Mouse (Mus musculus) hindbrain, embryonic 14.5 days (tissue): ENCODE measurements at regions not wholly inside any gene's neighbourhood (a gene's known extent, or its start where the extent isn't known, plus 50 kb on each side); places are given as distances from the start of the nearest gene placed in this dataset.

ENCODE experiments used
- ATAC-seq: fragments of 200-750 bp; cut with Nextera tagmentation; 2 replicates; pipeline ENCODE4 v1.8.0; 2017; ENCODE audit warnings: moderate number of reproducible peaks, mild to moderate bottlenecking, moderate TSS enrichment, moderate library complexity; ENCODE audit not compliant: low FRiP score
- DNase-seq: peaks from one replicate; pipeline ENCODE4 v3.0.0-alpha.2; 2015; ENCODE audit warnings: low spot score
- H3K27ac ChIP-seq: fragments of 300-500 bp; sonication (generic); 2 replicates; pipeline ENCODE4 v1.5.1; 2014; ENCODE audit warnings: mild to moderate bottlenecking, moderate library complexity
- H3K27me3 ChIP-seq: fragments of 300-500 bp; sonication (generic); 2 replicates; pipeline ENCODE4 v1.6.1; 2014; ENCODE audit warnings: mild to moderate bottlenecking, low read length, mixed read lengths; ENCODE audit not compliant: control insufficient read depth, insufficient read depth
- H3K36me3 ChIP-seq: fragments of 300-500 bp; sonication (generic); replicated peaks from 2 replicates; pipeline ENCODE4 v1.6.1; 2014; ENCODE audit not compliant: control insufficient read depth, insufficient read depth
- H3K4me1 ChIP-seq: fragments of 300-500 bp; sonication (generic); replicated peaks from 2 replicates; pipeline ENCODE4 v1.6.1; 2014; ENCODE audit warnings: antibody characterized with exemption, low read length, mixed read lengths; ENCODE audit not compliant: control insufficient read depth, insufficient read depth
- H3K4me2 ChIP-seq: fragments of 300-500 bp; sonication (generic); replicated peaks from 2 replicates; pipeline ENCODE4 v1.6.1; 2014; ENCODE audit warnings: mild to moderate bottlenecking, moderate library complexity
- H3K4me3 ChIP-seq: fragments of 300-500 bp; sonication (generic); replicated peaks from 2 replicates; pipeline ENCODE4 v1.5.1; 2014; ENCODE audit warnings: mild to moderate bottlenecking, low read length
- H3K9ac ChIP-seq: fragments of 300-500 bp; sonication (generic); 2 replicates; pipeline ENCODE4 v1.6.1; 2014
- H3K9me3 ChIP-seq: fragments of 300-500 bp; sonication (generic); 2 replicates; pipeline ENCODE4 v1.6.1; 2016; ENCODE audit warnings: low read length; ENCODE audit not compliant: control insufficient read depth
- WGBS: fragments of 180-500 bp; shearing (Covaris S2); extraction: QIAGEN DNeasy Blood & Tissue Kit; methylation state at CpG from one replicate; pipeline ENCODE4 v1.1.7; 2014; 5-methylcytosine and 5-hydroxymethylcytosine counted together

DNA sequence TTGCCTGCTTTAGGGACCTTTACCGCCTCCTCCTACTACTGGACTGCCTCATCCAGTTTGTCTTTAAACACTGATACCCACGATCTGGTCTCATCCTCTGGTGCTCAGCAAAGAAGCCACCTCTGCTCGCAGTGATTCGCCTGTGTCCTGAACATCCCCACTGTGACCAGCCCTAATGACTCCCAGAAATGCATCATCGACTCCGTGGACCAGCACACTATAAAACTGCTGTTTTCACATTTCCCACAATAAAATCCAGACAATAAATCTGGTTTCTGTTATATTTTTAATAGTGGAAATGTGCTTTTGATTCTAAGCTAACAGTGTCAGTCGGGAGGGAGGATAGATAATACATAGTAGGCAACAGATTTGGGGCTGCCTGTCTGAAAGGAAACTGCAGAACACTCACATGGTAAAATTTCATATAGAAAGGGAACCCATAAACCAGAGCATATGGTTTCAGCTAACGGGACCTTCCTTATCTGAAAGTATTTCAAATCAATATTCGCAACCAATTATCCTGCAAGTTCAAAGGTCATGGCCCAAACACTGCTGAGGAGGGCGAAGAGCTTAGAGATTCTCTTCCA, 233.7 kb upstream of the Cxadr start:
- Histone ChIP-seq H3K4me2 (no peak overlapping the region), H3K27ac (no peak overlapping the region), H3K4me1 (no peaks in the 10 kb centered on the region), H3K27me3 (no peaks in the 10 kb centered on the region), H3K4me3 (no peak overlapping the region), H3K36me3 (no peaks in the 10 kb centered on the region), H3K9me3 (no peaks in the 10 kb centered on the region), H3K9ac (no peak overlapping the region)
- no peak for ATAC-seq
- no peak for DNase-seq
- WGBS = 81% methylated on average over 10 of the region's 10 CpGs

- ATAC-seq (no peak), DNase-seq (no peak)
- Histone ChIP-seq H3K9ac (no peak overlapping the region), H3K27ac (no peak overlapping the region), H3K4me2 (no peak overlapping the region), H3K4me3 (no peak overlapping the region), H3K27me3 (no peaks in the 10 kb centered on the region), H3K36me3 (no peaks in the 10 kb centered on the region), H3K9me3 (no peaks in the 10 kb centered on the region), H3K4me1 (no peaks in the 10 kb centered on the region)
- WGBS = 92% methylated on average over 6 of the region's 6 CpGs
These were observed 240.8 kb upstream of the Cxadr start for GRCm38 (mm10) chr16:78060516-78060915.

- no peak overlapping the region for H3K4me3 ChIP-seq
- H3K4me2 ChIP-seq = no peak overlapping the region
- H3K9me3 ChIP-seq = no peaks in the 10 kb centered on the region
- no peak for DNase-seq
- 73% methylated on average over 3 of the region's 3 CpGs for WGBS
- no peak overlapping the region for H3K27ac ChIP-seq
- no peaks in the 10 kb centered on the region for H3K4me1 ChIP-seq
- no peaks in the 10 kb centered on the region for H3K27me3 ChIP-seq
- no peak overlapping the region for H3K9ac ChIP-seq
- no peaks in the 10 kb centered on the region for H3K36me3 ChIP-seq
- no peak for ATAC-seq
These were observed 243.7 kb upstream of the Cxadr start for GRCm38 (mm10) chr16:78057549-78057948.

DNA sequence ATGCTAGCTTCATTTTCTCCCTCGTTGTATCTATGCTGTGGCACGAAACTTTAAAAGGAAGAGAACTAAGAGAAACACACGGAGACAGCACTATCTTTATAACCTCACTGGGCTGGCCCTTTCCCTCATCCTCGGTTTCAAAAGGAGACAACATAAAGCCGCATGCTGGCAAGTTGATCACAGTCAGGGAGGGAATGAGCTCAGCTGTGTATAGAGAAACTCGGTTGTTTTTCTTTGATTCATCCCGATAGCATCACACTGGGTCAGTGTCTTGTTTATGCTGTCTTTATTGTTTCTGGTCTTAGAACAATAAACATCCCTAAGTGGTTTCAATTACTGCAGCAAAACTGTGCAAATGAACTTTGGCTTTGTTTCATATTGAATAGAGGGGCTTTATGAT, 249.2 kb upstream of the Cxadr start:
- no peak for ATAC-seq

DNA sequence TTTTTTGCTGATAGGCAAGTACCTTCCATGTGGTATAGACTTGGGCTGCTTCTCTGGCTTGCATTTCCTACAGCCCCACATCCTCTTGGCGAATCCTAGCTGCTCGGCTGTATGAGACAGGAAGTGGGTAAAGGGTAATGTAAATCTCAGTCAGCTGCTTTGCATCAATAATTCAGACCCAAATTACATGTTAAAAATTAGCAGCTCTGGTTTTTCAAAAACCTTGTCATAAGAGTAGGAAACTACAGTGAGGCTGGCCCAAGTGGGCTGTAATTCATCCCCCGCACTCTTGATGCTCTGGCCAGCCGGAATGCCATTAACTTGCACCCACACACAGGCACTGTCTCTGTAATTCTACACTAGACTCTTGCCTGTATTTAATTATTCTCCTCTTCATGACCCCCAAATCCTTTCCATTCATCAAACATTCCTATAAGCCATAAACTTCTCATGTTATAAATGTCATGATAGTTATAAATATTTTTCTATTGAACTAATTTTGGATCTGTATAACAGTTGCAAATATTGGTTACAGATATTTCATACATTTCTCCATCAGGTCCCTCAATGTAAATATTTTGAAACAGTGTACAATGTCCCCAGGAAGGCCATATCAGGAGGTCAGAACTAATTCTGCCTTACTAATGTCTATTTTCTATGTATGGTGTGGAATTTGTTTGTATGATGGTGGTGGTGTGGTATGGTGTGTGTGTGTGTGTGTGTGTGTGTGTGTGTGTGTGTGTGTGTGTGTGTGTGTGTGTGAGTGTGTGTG, 261.0 kb upstream of the Cxadr start:
- ATAC-seq (no peak), DNase-seq (no peak)
- Histone ChIP-seq H3K36me3 (no peaks in the 10 kb centered on the region), H3K4me2 (no peak overlapping the region), H3K9ac (no peak overlapping the region), H3K4me1 (no peaks in the 10 kb centered on the region), H3K27me3 (no peaks in the 10 kb centered on the region), H3K9me3 (no peaks in the 10 kb centered on the region), H3K27ac (no peak overlapping the region), H3K4me3 (no peak overlapping the region)
- 86% methylated on average over 4 of the region's 4 CpGs for WGBS

More for the DNA sequence above, 249.2 kb upstream of the Cxadr start:
- Histone ChIP-seq H3K27me3 (no peaks in the 10 kb centered on the region), H3K36me3 (no peaks in the 10 kb centered on the region), H3K4me2 (no peak overlapping the region), H3K4me3 (no peak overlapping the region), H3K4me1 (no peaks in the 10 kb centered on the region), H3K9me3 (no peaks in the 10 kb centered on the region), H3K9ac (no peak overlapping the region), H3K27ac (no peak overlapping the region)
- 46% methylated on average over 7 of the region's 7 CpGs for WGBS
- no peak for DNase-seq

DNA sequence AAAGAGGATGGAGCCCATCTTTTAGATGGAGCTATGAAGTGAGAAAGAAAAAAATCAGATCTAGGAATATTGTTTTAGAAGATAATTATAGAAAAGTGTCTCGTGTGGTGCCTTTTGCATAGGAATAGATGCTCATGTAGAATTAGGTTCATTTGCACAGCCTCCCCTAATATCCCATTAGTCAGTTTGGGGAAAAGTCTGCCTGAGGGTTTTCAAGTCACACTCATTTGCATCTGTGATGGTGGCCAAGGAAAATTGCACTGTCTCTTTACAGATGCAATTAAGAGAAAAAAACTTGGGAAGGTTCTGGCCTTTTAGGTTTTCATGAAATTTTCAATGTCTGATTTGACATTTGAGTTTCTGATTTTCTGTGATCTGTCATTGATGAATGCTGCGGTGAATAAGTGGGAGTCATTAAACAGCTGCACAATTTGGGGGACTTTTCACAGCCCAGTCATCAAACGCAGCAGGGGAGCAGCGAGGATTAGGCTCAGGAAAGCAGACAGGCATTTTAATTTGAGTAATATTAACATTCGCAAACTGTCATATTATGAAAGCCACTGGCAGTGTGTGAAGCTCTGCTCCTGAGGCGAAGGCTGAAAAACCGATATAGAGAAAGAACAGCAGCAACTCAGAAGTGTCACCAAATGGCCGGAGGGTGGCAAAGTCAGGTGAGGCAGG, 281.5 kb upstream of the Cxadr start:
- DNase-seq (peak; percentile 52), ATAC-seq (no peak)
- peaks cover 11% of the 10 kb centered on the region; the same call in 1 of the 2 replicates for H3K4me1 ChIP-seq
- no peak overlapping the region for H3K4me2 ChIP-seq
- no peaks in the 10 kb centered on the region for H3K9me3 ChIP-seq
- 40% methylated on average over 8 of the region's 8 CpGs for WGBS
- H3K9ac ChIP-seq = no peak overlapping the region
- H3K27me3 ChIP-seq = no peaks in the 10 kb centered on the region
- H3K36me3 ChIP-seq = no peaks in the 10 kb centered on the region
- H3K27ac ChIP-seq = peak overlapping the region; percentile 26
- H3K4me3 ChIP-seq = no peak overlapping the region

DNA sequence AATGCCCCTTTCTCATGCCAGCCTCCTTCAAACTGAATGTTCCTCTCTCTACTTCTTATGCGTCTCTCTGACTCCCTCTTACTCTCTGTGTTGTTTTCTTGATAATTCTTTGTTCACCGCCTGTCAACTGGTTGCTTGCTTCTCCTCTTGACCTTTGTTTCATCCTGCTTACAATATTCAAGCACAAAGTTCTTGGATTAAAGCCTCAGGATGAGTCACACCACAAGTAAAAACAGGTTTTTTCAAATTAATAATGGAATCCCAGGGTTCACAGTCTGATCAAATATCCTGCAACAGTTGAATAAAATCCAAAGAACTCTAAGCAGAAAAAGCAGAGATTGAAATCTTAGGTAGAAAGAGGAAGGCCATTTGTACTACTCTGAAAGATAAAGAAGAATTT, 285.9 kb upstream of the Cxadr start:
- H3K4me2 ChIP-seq = no peak overlapping the region
- no peak overlapping the region for H3K4me3 ChIP-seq
- 67% methylated on average over 2 of the region's 2 CpGs for WGBS
- no peak overlapping the region for H3K27ac ChIP-seq
- H3K4me1 ChIP-seq = peaks cover 8% of the 10 kb centered on the region; the same call in 1 of the 2 replicates
- no peaks in the 10 kb centered on the region for H3K36me3 ChIP-seq
- H3K9ac ChIP-seq = no peak overlapping the region
- H3K9me3 ChIP-seq = no peaks in the 10 kb centered on the region
- DNase-seq (no peak), ATAC-seq (no peak)
- no peaks in the 10 kb centered on the region for H3K27me3 ChIP-seq

DNA sequence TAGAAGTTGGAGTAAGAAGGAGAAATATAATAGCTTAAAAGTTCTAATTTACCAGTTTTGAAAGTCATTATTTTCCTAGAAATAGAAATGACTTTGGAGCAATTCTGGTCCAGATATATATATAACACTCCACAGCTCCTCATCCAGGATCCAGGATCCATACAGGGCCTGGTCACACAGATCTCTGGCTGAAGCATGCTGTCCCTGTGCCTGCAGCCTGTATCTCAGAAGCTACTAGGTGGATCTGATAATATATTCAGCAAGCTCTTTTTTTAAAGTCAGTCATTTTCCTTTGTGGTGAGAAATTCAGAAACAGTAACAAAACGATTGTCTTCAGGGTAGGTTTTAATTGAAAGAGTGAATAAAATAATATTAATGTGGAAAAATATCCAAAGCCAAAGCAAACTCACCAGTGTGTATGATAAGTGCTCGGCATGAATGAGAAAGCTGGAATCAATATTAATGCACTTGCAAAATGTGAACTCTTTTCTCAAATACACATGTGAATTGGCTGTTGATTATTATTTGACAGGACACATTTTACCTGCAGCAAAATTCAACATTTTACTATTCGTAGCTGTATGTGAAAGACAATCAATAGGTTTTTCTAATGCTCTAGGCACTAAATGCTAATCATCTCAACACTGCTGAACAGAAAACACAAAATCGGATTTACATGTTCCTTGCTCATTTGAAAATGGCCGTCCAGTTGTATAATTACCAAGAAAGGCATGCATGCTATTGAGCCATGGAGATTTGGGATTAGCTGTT, 288.1 kb upstream of the Cxadr start:
- Histone ChIP-seq H3K27ac (no peak overlapping the region), H3K36me3 (no peaks in the 10 kb centered on the region), H3K4me1 (no peaks in the 10 kb centered on the region), H3K4me2 (no peak overlapping the region), H3K9ac (no peak overlapping the region), H3K27me3 (no peaks in the 10 kb centered on the region), H3K9me3 (no peaks in the 10 kb centered on the region), H3K4me3 (no peak overlapping the region)
- no peak for DNase-seq
- 63% methylated on average over 5 of the region's 5 CpGs for WGBS
- no peak for ATAC-seq

DNA sequence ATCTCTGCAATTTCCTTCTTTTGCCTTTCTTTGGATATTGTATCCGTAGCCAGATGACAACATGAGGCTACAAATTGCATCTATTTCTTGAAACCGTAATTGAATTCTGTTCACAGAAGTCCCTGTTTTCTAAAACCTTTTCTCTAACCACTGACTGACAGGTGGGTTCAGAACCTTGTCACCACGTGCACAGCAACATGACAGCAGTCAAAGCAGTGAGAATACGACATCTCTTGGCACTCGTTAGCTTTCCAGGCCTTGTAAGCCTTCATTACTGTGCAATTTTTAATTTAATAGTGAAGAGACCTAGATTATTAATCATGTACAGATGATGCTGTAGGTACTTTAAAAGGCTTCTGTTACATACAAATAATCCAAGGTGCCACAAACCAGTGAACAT, 297.3 kb upstream of the Cxadr start:
- Histone ChIP-seq H3K9ac (no peak overlapping the region), H3K27ac (no peak overlapping the region), H3K36me3 (no peaks in the 10 kb centered on the region), H3K4me3 (no peak overlapping the region), H3K4me2 (no peak overlapping the region), H3K27me3 (no peaks in the 10 kb centered on the region), H3K9me3 (no peaks in the 10 kb centered on the region), H3K4me1 (no peaks in the 10 kb centered on the region; the same call in 1 of the 2 replicates)
- DNase-seq (no peak), ATAC-seq (no peak)
- WGBS = 59% methylated on average over 5 of the region's 5 CpGs
